Mouse (Mus musculus): ENCODE data around the gene Spaca4.

Gene Spaca4

DNA sequence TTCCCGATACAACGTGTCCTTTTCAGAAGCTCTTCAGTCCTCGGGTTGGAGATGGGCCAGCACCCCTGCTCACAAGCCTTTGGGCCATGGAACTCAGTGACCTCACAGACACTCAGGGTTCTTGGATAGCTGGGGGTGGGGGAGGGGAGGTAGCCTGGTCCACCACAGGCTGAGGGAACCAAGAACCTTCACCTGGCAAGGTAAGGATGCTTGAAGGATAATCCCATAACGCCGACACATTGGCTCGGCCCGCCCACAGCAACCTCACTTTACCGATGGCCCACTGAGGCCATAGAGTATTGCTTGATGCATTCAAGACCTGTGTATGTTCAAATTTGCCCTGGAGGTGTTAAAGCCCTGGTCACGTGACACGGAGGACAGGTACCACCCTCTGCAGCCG, at the start of gene Spaca4:
Spaca4 (minus strand) TSS at position 101 of the 400 bp plus-strand sequence.
- DNase-seq: no peak

GRCm38 (mm10) chr7:45775237-45775636, 49.6 kb upstream of the Spaca4 start:
- DNase-seq: no peak

- no peak for DNase-seq
Measured at GRCm38 (mm10) chr7:45771101-45771500, 45.5 kb upstream of the Spaca4 start.

DNA sequence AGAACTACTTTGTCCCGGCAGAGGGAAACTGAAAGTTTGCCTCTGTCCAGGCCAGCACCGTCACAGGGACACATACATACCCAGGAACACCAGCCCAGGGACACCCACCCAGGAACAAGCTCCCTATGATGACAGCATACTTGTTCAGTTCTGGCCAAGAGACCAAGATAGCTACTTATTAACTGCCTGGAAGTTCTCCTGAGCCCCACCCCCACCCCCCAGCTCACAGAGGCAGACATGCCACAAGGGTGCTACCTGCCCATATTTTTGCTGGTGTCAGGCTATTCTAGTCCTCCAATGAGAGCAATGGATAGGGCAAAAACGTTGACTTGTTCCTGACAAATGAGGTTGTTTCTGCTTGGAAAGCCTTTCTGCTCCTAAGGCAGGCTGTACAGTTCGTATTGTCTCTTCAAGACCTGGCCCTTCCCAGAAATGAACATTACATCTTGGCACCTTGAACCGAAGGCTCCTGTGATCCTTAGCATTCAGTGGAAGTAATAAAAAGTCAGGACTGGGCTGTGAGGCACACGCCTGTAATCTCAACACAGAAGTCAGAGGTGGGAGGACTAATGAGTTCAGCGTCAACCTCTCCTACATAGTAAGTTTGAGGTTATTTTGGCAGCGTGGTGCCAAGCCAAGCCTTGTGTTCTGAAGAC, 44.9 kb upstream of the Spaca4 start:
- DNase-seq: no peak

DNA sequence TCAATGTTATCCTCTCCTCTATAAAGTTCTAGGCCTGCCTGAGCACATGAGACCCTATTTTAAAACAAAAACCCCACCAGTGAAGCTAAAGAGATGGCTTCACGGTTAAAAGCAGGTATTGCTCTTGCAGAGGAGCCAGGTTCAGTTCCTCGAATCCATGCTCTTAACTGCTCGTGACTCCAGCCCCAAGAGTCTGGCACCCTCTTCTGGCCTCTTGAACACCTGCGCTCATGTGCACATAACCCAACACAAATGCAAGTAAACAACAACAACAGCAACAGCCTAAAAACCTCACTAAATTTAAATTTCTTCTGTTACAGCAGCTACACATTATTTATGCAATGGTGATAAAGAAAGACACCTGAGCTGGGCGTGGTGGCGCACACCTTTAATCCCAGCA, 41.9 kb upstream of the Spaca4 start:
- no peak for DNase-seq

DNA sequence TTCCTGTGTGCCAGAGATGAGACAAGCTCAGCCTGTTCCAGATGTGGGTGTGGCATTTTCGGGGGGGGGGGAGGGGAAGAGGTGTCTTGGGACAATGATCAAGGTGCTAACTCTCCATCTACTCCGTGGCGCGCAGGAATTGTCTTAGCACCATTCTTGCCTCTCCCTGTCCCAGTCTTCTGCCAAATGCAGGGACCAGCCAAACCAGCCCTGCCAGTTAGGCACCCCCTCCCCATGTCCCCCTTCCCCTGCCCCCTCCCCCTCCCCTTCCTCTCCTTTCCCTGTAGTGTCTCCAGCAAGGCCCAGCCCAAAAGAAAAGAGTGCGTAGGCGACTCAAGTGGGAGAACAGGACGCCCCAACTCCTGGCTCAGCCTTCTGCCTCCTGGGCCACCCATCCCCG, 41.2 kb upstream of the Spaca4 start:
- DNase-seq: no peak

- no peak for DNase-seq
Measured at GRCm38 (mm10) chr7:45765995-45766394, 40.4 kb upstream of the Spaca4 start.

GRCm38 (mm10) chr7:45760151-45760550, 34.5 kb upstream of the Spaca4 start:
- DNase-seq: no peak

DNA sequence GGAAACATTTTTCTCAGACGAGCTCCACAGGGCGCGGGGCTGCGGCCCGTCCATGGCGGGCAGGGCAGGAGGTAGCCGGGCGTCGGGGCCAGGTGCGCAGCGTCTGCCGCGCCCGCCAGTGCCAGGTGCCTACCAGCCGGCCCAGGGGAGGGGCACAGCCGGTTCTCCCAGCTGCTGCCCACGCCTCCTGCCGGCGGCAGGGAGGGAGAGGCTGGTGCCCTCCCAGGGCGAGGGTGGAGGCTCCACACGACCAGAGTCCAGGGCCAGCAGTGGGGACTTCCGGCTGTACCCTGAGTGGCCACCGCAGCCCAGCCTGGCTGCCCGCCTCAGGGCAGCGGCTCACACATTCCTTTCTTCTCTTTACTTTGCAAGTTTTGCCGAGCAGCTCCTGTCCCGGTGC, 33.8 kb upstream of the Spaca4 start:
- DNase-seq: no peak

DNA sequence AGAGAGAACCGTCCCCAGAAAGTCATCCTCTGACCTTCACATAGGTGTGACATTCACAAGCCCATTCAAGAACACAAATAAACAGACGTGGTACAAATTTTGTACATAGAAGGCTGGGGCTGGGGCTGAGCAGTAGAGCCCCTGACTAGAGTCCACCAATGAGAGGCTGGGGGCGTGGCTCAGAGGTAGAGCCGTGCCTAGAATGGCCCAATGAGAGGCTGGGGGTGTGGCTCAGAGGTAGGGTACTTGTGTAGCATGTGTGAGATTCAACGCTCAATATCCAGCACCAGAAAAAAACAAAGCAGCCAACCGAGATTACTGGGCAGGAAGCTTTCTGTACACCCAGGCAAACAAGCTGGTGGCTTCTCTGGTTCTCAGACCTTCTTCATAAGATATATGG, 30.1 kb upstream of the Spaca4 start:
- no peak for DNase-seq

DNA sequence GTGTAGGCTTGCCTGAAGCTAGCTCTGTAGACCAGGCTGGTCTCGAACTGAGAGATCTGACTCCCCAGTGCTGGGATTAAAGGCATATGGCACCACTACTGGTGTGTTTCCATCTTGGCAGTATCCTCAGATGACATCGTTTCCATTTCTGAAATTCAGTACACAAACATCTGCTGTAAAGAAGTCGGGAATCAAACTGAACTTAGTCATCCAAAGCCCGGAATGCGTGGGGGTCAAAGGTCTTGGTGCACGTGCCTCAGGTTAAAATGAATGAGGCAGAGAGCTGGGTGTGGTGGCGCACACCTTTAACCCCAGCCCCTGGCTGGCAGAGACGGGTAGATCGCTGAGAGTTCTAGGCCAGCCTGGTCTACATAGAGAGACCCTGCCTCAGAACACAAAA, 24.5 kb upstream of the Spaca4 start:
- no peak for DNase-seq

GRCm38 (mm10) chr7:45749401-45749800, 23.8 kb upstream of the Spaca4 start:
- no peak for DNase-seq

DNA sequence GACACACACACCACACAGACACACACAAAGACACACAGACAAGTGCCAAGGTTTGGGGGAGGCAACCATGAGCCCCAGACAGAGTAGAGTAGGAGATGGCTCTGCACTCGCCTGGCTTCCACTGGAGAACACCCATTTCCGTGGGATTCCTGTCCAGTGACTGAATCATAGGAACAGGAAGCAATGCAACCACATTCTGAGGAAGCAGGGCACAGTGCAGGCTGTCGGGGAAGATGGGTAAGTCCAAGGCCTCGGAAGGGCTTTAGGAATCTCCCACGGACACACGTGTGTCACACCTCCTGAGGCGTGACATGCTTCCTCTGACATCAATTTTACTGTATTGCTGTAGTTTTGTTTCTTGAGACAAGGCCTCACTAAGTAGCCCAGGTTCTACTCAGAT, 22.5 kb upstream of the Spaca4 start:
- no peak for DNase-seq

DNA sequence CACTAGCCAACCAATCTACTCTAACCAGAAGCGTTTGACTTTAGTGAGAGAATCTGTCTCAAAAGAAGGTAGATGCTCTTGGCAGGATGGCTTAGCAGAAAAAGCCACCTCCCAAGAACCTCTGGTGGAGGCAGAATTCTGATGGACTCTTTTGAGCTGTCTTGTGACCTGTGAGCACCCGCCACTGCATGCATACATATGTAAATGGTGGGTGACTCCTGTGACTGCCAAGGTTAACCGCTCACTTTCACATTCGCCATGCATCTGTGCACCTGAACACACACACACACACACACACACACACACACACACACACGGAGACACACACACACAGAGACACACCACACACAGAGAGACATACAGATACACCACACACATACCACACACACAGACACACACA, 21.8 kb upstream of the Spaca4 start:
- DNase-seq: no peak

- no peak for DNase-seq
Measured at GRCm38 (mm10) chr7:45746518-45746917, 20.9 kb upstream of the Spaca4 start.

DNA sequence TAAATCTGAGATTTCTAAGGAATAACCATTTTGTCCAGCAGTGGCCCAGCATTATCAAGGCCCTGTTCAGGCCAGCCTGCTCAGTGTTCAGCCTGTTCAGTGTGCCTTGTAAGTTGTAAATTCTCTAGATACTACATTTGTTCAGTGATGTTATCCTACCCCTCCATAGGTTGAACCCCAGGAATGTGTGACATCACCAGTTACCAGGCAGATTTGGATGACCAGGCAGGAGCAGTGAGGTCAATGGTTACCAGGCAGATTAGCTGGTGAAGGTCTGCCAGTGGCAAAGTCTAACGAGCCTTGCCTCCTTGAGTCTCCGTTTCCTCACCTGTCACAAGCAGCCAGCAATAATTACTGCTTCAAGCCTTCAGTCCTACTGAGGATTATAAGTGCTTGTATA, 18.8 kb upstream of the Spaca4 start:
- DNase-seq: peak; percentile 66

- no peak for DNase-seq
Measured at GRCm38 (mm10) chr7:45742338-45742737, 16.7 kb upstream of the Spaca4 start.

DNA sequence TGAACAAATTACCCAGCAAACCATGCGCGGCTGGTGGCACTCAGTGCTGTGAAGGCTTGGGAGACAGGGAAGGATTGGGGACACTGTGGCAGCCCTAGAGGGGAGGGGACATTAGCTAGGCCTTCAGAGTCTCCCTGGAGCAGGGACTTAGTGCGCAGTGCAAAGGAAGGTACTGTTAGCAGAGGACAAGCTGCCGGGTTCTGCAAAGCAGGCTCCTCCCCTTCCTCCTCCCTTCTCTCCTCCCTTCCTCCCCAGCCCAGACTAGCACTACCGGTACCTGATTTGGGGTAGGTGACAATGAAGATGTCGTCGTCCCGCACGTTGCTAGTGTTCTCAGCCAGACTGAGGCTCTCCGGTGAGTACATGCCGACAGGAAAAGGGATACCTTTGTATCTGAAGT, 16.2 kb upstream of the Spaca4 start:
- no peak for DNase-seq

DNA sequence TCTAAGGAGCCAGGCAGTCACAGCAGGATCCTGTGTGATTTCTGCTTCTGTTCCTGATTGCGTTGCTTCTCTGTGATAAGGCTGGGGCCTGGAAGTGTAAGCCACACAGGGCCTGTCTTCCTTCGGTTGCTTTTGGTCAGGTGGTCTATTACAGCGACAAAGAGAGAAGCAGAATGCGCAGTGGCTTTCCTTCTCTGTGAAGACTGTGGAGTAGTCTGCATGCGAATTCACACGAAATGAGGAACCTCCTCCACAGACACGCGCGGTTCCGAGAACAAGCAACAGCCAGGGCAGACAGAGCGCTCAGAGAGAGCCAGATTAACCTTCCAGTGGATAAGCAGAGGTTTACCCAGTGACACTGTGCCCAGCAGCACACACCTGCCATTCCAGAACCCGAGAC, 15.7 kb upstream of the Spaca4 start:
- no peak for DNase-seq

DNA sequence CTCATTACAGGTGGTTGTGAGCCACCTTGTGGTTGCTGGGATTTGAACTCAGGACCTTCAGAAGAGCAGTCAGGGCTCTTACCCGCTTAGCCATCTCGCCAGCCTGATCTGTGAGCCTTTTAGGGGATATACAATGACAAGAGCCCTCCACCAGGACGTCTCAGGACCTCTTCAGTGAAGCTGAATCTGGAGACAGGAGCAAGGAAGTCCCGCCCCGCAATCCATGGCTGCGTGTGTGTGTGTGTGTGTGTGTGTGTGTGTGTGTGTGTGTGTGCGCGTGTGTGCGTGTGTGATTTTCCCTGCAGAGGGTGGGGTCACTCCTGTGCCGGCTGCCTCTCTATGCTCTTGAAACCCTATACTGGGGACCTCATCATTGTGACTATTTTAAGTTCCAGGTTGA, 14.2 kb upstream of the Spaca4 start:
- DNase-seq: no peak

GRCm38 (mm10) chr7:45739162-45739763, 13.7 kb upstream of the Spaca4 start:
- DNase-seq: peak; percentile 91

DNA sequence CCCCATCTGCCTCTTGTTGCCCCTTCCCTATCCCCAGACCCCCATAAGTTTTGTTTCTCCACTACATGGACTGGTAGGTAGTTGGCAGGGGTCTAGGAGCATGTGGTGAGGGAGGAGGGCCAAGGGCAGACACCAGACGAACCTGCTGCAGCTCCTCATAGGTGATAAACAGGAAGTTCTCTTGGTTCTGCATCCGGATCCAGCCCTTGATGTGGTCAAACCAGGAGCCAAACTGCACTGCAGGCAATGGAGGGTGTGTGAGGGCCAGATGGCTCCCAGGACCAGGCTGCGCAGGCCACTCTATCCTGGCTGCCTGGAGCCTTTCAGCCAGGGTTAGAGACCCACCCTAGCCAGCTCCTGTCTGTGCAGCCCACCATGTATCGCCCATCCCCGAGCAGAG, 7.9 kb upstream of the Spaca4 start:
- DNase-seq: no peak

DNA sequence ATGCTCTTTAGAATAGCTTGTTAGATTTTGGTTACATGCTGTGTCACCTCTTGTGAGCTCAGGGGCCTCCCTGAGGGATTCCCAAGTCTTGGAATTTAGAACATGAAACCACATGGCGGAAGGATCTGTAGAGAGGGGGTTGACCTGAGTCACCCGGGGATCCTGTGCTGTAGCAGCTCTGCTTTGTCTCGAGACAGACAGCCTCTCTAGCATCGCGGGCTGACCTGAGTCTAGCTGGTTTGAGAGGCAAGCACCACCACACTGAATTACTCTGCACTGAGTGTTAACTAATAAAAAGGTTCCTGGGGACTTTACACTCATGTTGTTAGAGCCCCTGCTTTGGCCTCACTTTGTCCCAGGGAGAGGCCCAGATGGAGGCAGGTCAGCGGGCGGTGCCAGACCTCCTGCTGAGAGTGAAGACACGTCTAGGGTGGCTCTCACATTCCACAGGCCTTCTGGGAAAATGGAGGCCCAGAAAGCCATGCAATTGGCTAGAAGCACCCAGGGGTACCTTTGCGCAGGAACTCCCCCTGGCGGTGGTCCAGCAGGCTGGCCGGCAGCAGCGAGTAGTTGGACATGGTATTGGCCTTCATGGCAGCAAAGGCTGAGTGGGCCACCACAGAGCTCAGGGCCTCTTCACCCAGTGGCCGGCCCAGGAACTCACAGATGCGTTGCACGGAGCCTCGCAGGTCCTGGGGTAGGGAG, 5.3 kb upstream of the Spaca4 start:
- DNase-seq: no peak

GRCm38 (mm10) chr7:45727625-45728024, 2.0 kb upstream of the Spaca4 start:
- no peak for DNase-seq

- DNase-seq: no peak
Measured at GRCm38 (mm10) chr7:45726419-45726818, 806 bp upstream of the Spaca4 start.
